Mouse (Mus musculus): ENCODE measurements around the gene P2rx2.

P2rx2 gene

GRCm38 (mm10) chr5:110342648-110343284, at the start of gene P2rx2:
P2rx2 (minus strand) TSS chr5:110343212.
- Histone ChIP-seq H3K36me3 (ENCODE audit: insufficient read depth, low read length) (peaks cover 43% of the 10 kb centered on the region), H3K27me3 (ENCODE audit: insufficient read depth, low read length) (peaks cover 32% of the 10 kb centered on the region), H3K4me1 (replicated peaks; ENCODE audit: low read depth, low read length) (peaks cover 38% of the 10 kb centered on the region), H3K4me3 (replicated peaks; ENCODE audit: low read length) (peak within 1 kb of the TSS; percentile 83), H3K9me3 (ENCODE audit: low read length) (no peaks in the 10 kb centered on the region)
- TF ChIP-seq CTCF (conservative IDR thresholded peaks at IDR 0.05; ENCODE audit: low read length) (no peak), NANOG (IDR thresholded peaks at IDR 0.05; ENCODE audit: borderline replicate concordance, low read length) (no peak), POU5F1 (IDR thresholded peaks at IDR 0.05; ENCODE audit: borderline replicate concordance, low read length) (no peak)

GRCm38 (mm10) chr5:110392727-110393126, 49.7 kb upstream of the P2rx2 start:
- Histone ChIP-seq H3K4me1 (replicated peaks; ENCODE audit: low read depth, low read length) (peaks cover 7% of the 10 kb centered on the region), H3K36me3 (ENCODE audit: insufficient read depth, low read length) (peaks cover 86% of the 10 kb centered on the region), H3K9me3 (ENCODE audit: low read length) (no peaks in the 10 kb centered on the region), H3K4me3 (replicated peaks; ENCODE audit: low read length) (no peak overlapping the region), H3K27me3 (ENCODE audit: insufficient read depth, low read length) (no peaks in the 10 kb centered on the region)
- no peak for TF ChIP-seq NANOG (IDR thresholded peaks at IDR 0.05; ENCODE audit: borderline replicate concordance, low read length)
- TF ChIP-seq CTCF (conservative IDR thresholded peaks at IDR 0.05; ENCODE audit: low read length), result no peak
- no peak for TF ChIP-seq POU5F1 (IDR thresholded peaks at IDR 0.05; ENCODE audit: borderline replicate concordance, low read length)

- H3K4me1 ChIP-seq (replicated peaks; ENCODE audit: low read depth, low read length), result peaks cover 21% of the 10 kb centered on the region
- no peaks in the 10 kb centered on the region for H3K9me3 ChIP-seq (ENCODE audit: low read length)
- peaks cover 12% of the 10 kb centered on the region for H3K27me3 ChIP-seq (ENCODE audit: insufficient read depth, low read length)
- no peak overlapping the region for H3K4me3 ChIP-seq (replicated peaks; ENCODE audit: low read length)
- no peak for TF ChIP-seq CTCF (conservative IDR thresholded peaks at IDR 0.05; ENCODE audit: low read length)
- TF ChIP-seq NANOG (IDR thresholded peaks at IDR 0.05; ENCODE audit: borderline replicate concordance, low read length), result no peak
- no peak for TF ChIP-seq POU5F1 (IDR thresholded peaks at IDR 0.05; ENCODE audit: borderline replicate concordance, low read length)
- H3K36me3 ChIP-seq (ENCODE audit: insufficient read depth, low read length), result peaks cover 66% of the 10 kb centered on the region
Observed at GRCm38 (mm10) chr5:110390631-110391030, 47.6 kb upstream of the P2rx2 start.

- peaks cover 27% of the 10 kb centered on the region for H3K4me1 ChIP-seq (replicated peaks; ENCODE audit: low read depth, low read length)
Observed at GRCm38 (mm10) chr5:110387332-110387731, 44.3 kb upstream of the P2rx2 start.

GRCm38 (mm10) chr5:110386371-110387330, 43.6 kb upstream of the P2rx2 start:
- H3K4me1 ChIP-seq (replicated peaks; ENCODE audit: low read depth, low read length), result peaks cover 27% of the 10 kb centered on the region
- peaks cover 22% of the 10 kb centered on the region for H3K27me3 ChIP-seq (ENCODE audit: insufficient read depth, low read length)
- no peaks in the 10 kb centered on the region for H3K9me3 ChIP-seq (ENCODE audit: low read length)
- peak overlapping the region; percentile 92 for H3K4me3 ChIP-seq (replicated peaks; ENCODE audit: low read length)
- H3K36me3 ChIP-seq (ENCODE audit: insufficient read depth, low read length), result peaks cover 65% of the 10 kb centered on the region
- TF ChIP-seq POU5F1 (IDR thresholded peaks at IDR 0.05; ENCODE audit: borderline replicate concordance, low read length) (no peak), CTCF (conservative IDR thresholded peaks at IDR 0.05; ENCODE audit: low read length) (no peak), NANOG (IDR thresholded peaks at IDR 0.05; ENCODE audit: borderline replicate concordance, low read length) (no peak)

More at GRCm38 (mm10) chr5:110387332-110387731, 44.3 kb upstream of the P2rx2 start:
- Histone ChIP-seq H3K4me3 (replicated peaks; ENCODE audit: low read length) (peak overlapping the region; percentile 92), H3K9me3 (ENCODE audit: low read length) (no peaks in the 10 kb centered on the region), H3K27me3 (ENCODE audit: insufficient read depth, low read length) (peaks cover 22% of the 10 kb centered on the region), H3K36me3 (ENCODE audit: insufficient read depth, low read length) (peaks cover 65% of the 10 kb centered on the region)
- TF ChIP-seq POU5F1 (IDR thresholded peaks at IDR 0.05; ENCODE audit: borderline replicate concordance, low read length) (no peak), NANOG (IDR thresholded peaks at IDR 0.05; ENCODE audit: borderline replicate concordance, low read length) (no peak), CTCF (conservative IDR thresholded peaks at IDR 0.05; ENCODE audit: low read length) (no peak)

- H3K27me3 ChIP-seq (ENCODE audit: insufficient read depth, low read length), result peaks cover 22% of the 10 kb centered on the region
- peaks cover 58% of the 10 kb centered on the region for H3K36me3 ChIP-seq (ENCODE audit: insufficient read depth, low read length)
- peaks cover 27% of the 10 kb centered on the region for H3K4me1 ChIP-seq (replicated peaks; ENCODE audit: low read depth, low read length)
- no peak for TF ChIP-seq NANOG (IDR thresholded peaks at IDR 0.05; ENCODE audit: borderline replicate concordance, low read length)
- TF ChIP-seq POU5F1 (IDR thresholded peaks at IDR 0.05; ENCODE audit: borderline replicate concordance, low read length), result no peak
- TF ChIP-seq CTCF (conservative IDR thresholded peaks at IDR 0.05; ENCODE audit: low read length), result no peak
- H3K4me3 ChIP-seq (replicated peaks; ENCODE audit: low read length), result no peak overlapping the region
- no peaks in the 10 kb centered on the region for H3K9me3 ChIP-seq (ENCODE audit: low read length)
Observed at GRCm38 (mm10) chr5:110385263-110385662, 42.3 kb upstream of the P2rx2 start.

GRCm38 (mm10) chr5:110384491-110384890, 41.5 kb upstream of the P2rx2 start:
- Histone ChIP-seq H3K9me3 (ENCODE audit: low read length) (no peaks in the 10 kb centered on the region), H3K36me3 (ENCODE audit: insufficient read depth, low read length) (peaks cover 53% of the 10 kb centered on the region), H3K4me1 (replicated peaks; ENCODE audit: low read depth, low read length) (peaks cover 32% of the 10 kb centered on the region), H3K27me3 (ENCODE audit: insufficient read depth, low read length) (peaks cover 22% of the 10 kb centered on the region), H3K4me3 (replicated peaks; ENCODE audit: low read length) (no peak overlapping the region)
- TF ChIP-seq POU5F1 (IDR thresholded peaks at IDR 0.05; ENCODE audit: borderline replicate concordance, low read length) (no peak), NANOG (IDR thresholded peaks at IDR 0.05; ENCODE audit: borderline replicate concordance, low read length) (no peak), CTCF (conservative IDR thresholded peaks at IDR 0.05; ENCODE audit: low read length) (no peak)

GRCm38 (mm10) chr5:110379823-110380222, 36.8 kb upstream of the P2rx2 start:
- TF ChIP-seq NANOG (IDR thresholded peaks at IDR 0.05; ENCODE audit: borderline replicate concordance, low read length) (no peak), POU5F1 (IDR thresholded peaks at IDR 0.05; ENCODE audit: borderline replicate concordance, low read length) (no peak), CTCF (conservative IDR thresholded peaks at IDR 0.05; ENCODE audit: low read length) (no peak)
- peaks cover 42% of the 10 kb centered on the region for H3K4me1 ChIP-seq (replicated peaks; ENCODE audit: low read depth, low read length)

More at GRCm38 (mm10) chr5:110379823-110380222, 36.8 kb upstream of the P2rx2 start:
- peaks cover 4% of the 10 kb centered on the region; the same call in 1 of the 2 replicates for H3K27me3 ChIP-seq (ENCODE audit: insufficient read depth, low read length)
- H3K9me3 ChIP-seq (ENCODE audit: low read length), result no peaks in the 10 kb centered on the region
- H3K36me3 ChIP-seq (ENCODE audit: insufficient read depth, low read length), result peaks cover 66% of the 10 kb centered on the region
- H3K4me3 ChIP-seq (replicated peaks; ENCODE audit: low read length), result no peak overlapping the region
